Mouse (Mus musculus) forebrain, embryonic 10.5 days (tissue): Measurements from ENCODE around the gene Steap4. TPM values are rescaled to one million over a fixed set of nuclear protein-coding genes. Genes with fewer than 3 reads are reported as not detected.

Source experiments
- DNase-seq: peaks from one replicate; pipeline ENCODE4 v3.0.0-alpha.2; 2017; ENCODE audit warnings: low spot score; ENCODE audit errors: extremely low spot score
- H3K27ac ChIP-seq: fragments of 300-500 bp; sonication (generic); 2 replicates; pipeline ENCODE4 v1.5.1; 2016; ENCODE audit warnings: mild to moderate bottlenecking
- H3K27me3 ChIP-seq: fragments of 300-500 bp; sonication (generic); 2 replicates; pipeline ENCODE4 v1.6.1; 2016; ENCODE audit warnings: mild to moderate bottlenecking; ENCODE audit not compliant: poor library complexity, severe bottlenecking
- H3K36me3 ChIP-seq: fragments of 300-500 bp; sonication (generic); replicated peaks from 2 replicates; pipeline ENCODE4 v1.6.1; 2016; ENCODE audit warnings: mild to moderate bottlenecking, moderate library complexity
- H3K4me1 ChIP-seq: fragments of 300-500 bp; sonication (generic); 2 replicates; pipeline ENCODE4 v1.6.1; 2016
- H3K4me3 ChIP-seq: fragments of 300-500 bp; sonication (generic); 2 replicates; pipeline ENCODE4 v1.5.1; 2016; ENCODE audit warnings: mild to moderate bottlenecking, moderate library complexity
- H3K9me3 ChIP-seq: fragments of 300-500 bp; sonication (generic); 2 replicates; pipeline ENCODE4 v1.6.1; 2016; ENCODE audit warnings: mild to moderate bottlenecking, moderate library complexity
- WGBS: fragments of 180-500 bp; shearing (Covaris S2); methylation state at CpG from one replicate; pipeline ENCODE4 v1.1.7; 2016; 5-methylcytosine and 5-hydroxymethylcytosine counted together
- polyA plus RNA-seq: library from polyadenylated mRNA; unstranded; fragments of >200 nt; fragmentation: Nextera tagmentation; extraction: Ambion mirVana; gene quantifications from 2 replicates; pipeline ENCODE4 v1.2.1, GENCODE M21; 2016

The Steap4 gene
- polyA plus RNA-seq, 1 experiment from 2014 or later: 0.21 TPM

DNA sequence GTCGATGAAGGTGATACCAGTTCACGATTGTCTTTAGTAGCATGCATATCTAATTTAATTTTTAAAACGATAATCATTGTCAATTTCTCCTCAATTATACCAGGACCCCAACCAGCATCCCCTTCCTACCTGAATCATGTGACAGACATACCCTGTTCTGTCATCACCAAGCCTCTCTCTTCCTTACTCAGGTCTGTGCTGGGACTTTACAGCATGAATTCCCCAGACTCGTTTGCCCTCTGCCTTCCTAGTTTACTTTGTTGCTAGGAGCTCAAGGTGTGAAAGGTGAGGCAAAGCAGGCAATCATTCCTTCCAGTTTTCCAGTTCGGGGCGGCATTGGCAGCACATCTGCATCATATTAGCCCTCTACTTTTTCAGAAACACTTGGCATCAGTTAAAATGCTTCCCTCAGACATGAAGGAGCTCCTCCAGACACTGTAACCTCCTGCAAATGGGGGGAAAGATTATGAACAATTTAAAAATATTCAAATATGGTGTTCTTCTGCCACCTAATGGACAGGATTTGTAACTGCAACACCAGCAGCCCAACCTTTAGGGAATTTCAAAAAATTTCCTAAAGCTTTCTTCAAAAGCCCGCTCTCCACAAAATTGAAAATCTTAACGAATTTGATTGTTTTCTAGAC, 36.3 kb downstream of the Steap4 start:
- 58% methylated on average over 8 of the region's 8 CpGs for WGBS
- peak; percentile 21 for DNase-seq
- H3K27me3 ChIP-seq: no peaks in the 10 kb centered on the region

DNA sequence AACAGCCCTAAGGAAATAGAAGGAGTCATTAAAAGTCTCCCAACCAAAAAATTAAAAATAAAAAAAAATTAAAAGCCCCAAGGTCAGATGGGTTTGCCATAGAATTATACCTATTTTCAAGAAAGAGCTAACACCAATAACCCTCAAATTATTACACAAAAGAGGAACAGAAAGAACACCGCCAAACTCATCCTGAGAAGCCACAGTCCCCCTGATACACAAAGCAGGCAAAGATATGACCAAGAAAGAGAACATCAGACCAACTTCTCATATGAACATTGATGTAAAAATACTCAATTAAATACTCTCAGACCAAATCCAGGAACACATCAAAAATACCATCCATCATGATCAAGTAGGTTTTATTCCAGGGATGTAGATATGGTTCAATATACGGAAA, 36.8 kb downstream of the Steap4 start:
- no peak for DNase-seq
- Histone ChIP-seq H3K9me3 (no peaks in the 10 kb centered on the region), H3K27me3 (no peaks in the 10 kb centered on the region), H3K4me3 (no peak overlapping the region), H3K27ac (no peak overlapping the region), H3K4me1 (no peaks in the 10 kb centered on the region), H3K36me3 (no peaks in the 10 kb centered on the region)
- 93% methylated on average over 2 of the region's 2 CpGs for WGBS

More for the DNA sequence above, 36.3 kb downstream of the Steap4 start:
- Histone ChIP-seq H3K27ac (no peak overlapping the region), H3K36me3 (no peaks in the 10 kb centered on the region), H3K4me1 (no peaks in the 10 kb centered on the region), H3K9me3 (no peaks in the 10 kb centered on the region), H3K4me3 (no peak overlapping the region)

DNA sequence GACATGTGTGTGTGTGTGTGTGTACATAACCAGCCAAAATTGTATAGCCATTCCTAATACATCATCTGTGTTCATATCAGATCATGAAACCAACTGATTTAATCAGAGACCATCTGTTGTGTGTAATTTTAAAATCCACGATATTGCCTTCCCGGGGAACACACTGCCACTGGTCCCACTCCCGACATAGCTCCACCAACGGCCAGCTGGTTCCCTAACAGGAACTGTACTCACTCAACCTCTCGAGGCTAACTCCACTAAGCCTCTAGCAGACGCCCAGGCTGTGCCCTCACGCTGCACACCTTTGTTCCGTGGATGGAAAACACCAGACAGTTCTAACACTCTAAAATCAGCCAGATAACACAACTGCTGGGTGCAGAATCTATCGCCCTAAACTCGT, 40.2 kb downstream of the Steap4 start:
- Histone ChIP-seq H3K9me3 (no peaks in the 10 kb centered on the region), H3K36me3 (no peaks in the 10 kb centered on the region), H3K27me3 (no peaks in the 10 kb centered on the region), H3K27ac (no peak overlapping the region), H3K4me3 (no peak overlapping the region), H3K4me1 (no peaks in the 10 kb centered on the region)
- no peak for DNase-seq
- whole genome bisulfite sequencing: 86% methylated on average over 10 of the region's 10 CpGs

DNA sequence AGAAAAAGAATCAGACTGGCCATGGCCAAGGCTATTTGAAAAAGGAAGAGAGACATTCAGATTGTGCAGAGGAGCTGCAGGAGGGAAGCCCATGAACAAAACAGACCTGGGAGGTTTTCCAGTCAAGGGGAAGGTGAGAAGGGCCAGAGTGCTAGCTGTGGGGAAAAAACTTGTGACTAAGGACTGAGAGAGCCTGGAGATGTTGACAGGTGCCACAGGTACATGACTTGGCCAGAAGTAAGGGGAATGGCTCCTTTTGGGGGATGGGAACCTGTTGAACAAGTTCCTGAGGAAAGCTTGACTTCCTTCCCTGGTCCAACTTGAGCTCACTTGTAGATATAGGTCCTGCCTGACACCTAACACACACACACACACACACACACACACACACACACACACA, 42.6 kb downstream of the Steap4 start:
- Histone ChIP-seq H3K4me3 (no peak overlapping the region), H3K36me3 (no peaks in the 10 kb centered on the region), H3K27me3 (no peaks in the 10 kb centered on the region), H3K9me3 (no peaks in the 10 kb centered on the region), H3K27ac (no peak overlapping the region), H3K4me1 (no peaks in the 10 kb centered on the region)
- no peak for DNase-seq

DNA sequence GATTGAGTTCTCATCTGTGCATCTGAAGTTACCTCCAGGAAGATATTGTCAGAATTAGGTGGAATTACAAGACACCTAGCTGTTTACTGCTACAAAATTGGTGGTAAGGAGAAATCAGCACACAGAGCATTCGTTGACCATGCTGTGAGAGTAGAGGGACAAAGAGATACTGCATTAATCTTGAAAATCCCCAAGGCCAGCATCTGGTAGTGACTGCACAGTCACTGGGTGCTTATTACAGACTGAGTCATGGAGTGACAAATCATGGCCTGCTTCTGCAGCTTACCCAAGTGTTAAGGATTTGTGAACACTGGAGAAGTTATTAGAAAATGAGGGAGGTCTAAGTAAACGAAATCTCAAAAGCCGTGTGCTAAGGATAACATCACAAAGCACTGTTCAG, 53.0 kb downstream of the Steap4 start:
- DNase-seq: no peak
- H3K36me3 ChIP-seq: no peaks in the 10 kb centered on the region
- H3K27me3 ChIP-seq: no peaks in the 10 kb centered on the region
- no peak overlapping the region for H3K27ac ChIP-seq
- H3K4me3 ChIP-seq: no peak overlapping the region
- H3K4me1 ChIP-seq: no peaks in the 10 kb centered on the region
- 84% methylated on average over 3 of the region's 3 CpGs for WGBS
- H3K9me3 ChIP-seq: peaks cover 12% of the 10 kb centered on the region; the same call in 1 of the 2 replicates

Other genes with a start within 250 kb of the Steap4 start
- gene Sri, start 85.6 kb downstream of the Steap4 start, polyA plus RNA-seq: 181 and 186 TPM in 2 replicates